Mouse (Mus musculus): Measurements from ENCODE around the gene Ceacam16. TPM values are rescaled to one million over a fixed set of nuclear protein-coding genes. Genes with fewer than 3 reads are reported as not detected.
A peak's percentile ranks its signal among the peaks of the same experiment; 100 is the strongest.

Gene Ceacam16
- polyA plus RNA-seq, 1 experiment, result 0.21 TPM

DNA sequence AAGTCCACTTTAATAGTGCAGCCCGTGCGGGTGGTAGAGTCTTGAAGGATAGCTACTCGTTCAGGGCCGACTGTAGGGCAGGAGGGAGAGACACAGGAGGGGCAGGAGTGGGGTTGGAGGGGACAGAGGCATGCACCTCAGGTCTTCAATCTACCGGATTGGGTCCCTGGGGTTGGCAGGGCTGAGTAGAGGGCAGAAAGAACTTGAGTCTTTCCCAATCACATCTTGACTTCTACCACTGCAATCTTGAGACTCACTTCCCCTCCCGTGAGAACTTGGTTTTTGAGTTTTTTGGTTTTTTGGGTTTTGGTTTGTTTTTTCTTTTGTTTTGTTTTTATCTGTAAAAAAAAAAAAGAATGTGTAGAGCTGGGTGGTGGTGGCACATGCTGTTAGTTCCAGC, 4.8 kb downstream of the Ceacam16 start:
- TF ChIP-seq POLR2A (IDR thresholded peaks at IDR 0.05; ENCODE audit: borderline replicate concordance, insufficient read depth, low read length) (no peak), CTCF (IDR thresholded peaks at IDR 0.05; ENCODE audit: borderline replicate concordance, insufficient read depth, low read depth, low read length) (no peak)
- DNase-seq, result no peak
- H3K4me1 ChIP-seq (ENCODE audit: control insufficient read depth, insufficient read depth, low read length), result no peaks in the 10 kb centered on the region
- H3K27ac ChIP-seq (ENCODE audit: insufficient read depth, low read length), result no peak overlapping the region
- no peaks in the 10 kb centered on the region for H3K27me3 ChIP-seq (ENCODE audit: control insufficient read depth, insufficient read depth, low read length)
- no peak overlapping the region for H3K4me3 ChIP-seq (replicated peaks; ENCODE audit: insufficient read depth, low read depth, low read length)
- WGBS, result 87% methylated on average over 6 of the region's 6 CpGs

DNA sequence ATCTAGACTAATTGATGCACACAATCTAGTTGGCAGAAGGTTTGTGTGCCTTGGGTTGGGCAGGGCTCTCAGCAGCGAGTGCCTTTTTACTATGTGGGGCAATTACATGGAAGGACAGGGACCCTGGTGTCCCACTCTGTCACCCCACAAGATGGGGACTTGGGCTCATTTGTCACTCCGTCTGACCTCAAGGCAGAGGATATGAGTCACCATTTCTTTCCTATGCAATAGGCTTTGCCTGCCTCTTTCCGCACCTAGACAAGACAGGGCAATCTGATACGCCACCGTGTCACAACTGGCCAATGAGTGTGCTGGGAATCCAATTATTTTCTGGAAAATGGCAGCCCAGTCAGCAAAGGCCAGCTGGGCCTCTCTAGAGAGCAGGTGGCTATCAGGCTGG, 5.4 kb downstream of the Ceacam16 start:
- no peak for DNase-seq
- Histone ChIP-seq H3K4me3 (replicated peaks; ENCODE audit: insufficient read depth, low read depth, low read length) (no peak overlapping the region), H3K27me3 (ENCODE audit: control insufficient read depth, insufficient read depth, low read length) (no peaks in the 10 kb centered on the region), H3K27ac (ENCODE audit: insufficient read depth, low read length) (no peak overlapping the region), H3K4me1 (ENCODE audit: control insufficient read depth, insufficient read depth, low read length) (no peaks in the 10 kb centered on the region)
- WGBS, result 80% methylated on average over 5 of the region's 5 CpGs
- TF ChIP-seq POLR2A (IDR thresholded peaks at IDR 0.05; ENCODE audit: borderline replicate concordance, insufficient read depth, low read length) (no peak), CTCF (IDR thresholded peaks at IDR 0.05; ENCODE audit: borderline replicate concordance, insufficient read depth, low read depth, low read length) (no peak)

DNA sequence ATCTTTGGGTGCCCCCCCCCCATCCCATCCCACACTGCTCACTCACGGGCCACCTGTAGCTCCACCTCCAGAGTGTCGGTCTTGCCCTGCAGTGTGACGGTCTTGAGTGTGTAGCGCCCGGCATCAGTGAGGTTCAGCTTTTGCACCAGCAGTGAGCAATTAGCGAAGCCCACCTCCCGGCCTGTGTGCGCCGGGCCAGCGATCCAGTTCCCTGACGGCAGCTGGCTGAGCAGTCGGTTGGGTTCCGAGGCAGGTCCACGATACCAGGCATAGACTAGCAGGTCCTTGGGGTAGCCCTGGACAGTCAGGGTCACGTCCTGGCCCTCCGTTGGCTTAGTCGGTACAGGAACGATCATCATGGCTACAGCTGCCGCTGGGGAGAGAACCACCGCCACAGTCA, 7.6 kb downstream of the Ceacam16 start:
- H3K27me3 ChIP-seq (ENCODE audit: control insufficient read depth, insufficient read depth, low read length), result no peaks in the 10 kb centered on the region
- no peak overlapping the region for H3K4me3 ChIP-seq (replicated peaks; ENCODE audit: insufficient read depth, low read depth, low read length)
- DNase-seq, result no peak
- no peak for TF ChIP-seq POLR2A (IDR thresholded peaks at IDR 0.05; ENCODE audit: borderline replicate concordance, insufficient read depth, low read length)
- no peak for TF ChIP-seq CTCF (IDR thresholded peaks at IDR 0.05; ENCODE audit: borderline replicate concordance, insufficient read depth, low read depth, low read length)
- WGBS, result 90% methylated on average over 20 of the region's 20 CpGs
- no peaks in the 10 kb centered on the region for H3K4me1 ChIP-seq (ENCODE audit: control insufficient read depth, insufficient read depth, low read length)
- no peak overlapping the region for H3K27ac ChIP-seq (ENCODE audit: insufficient read depth, low read length)

DNA sequence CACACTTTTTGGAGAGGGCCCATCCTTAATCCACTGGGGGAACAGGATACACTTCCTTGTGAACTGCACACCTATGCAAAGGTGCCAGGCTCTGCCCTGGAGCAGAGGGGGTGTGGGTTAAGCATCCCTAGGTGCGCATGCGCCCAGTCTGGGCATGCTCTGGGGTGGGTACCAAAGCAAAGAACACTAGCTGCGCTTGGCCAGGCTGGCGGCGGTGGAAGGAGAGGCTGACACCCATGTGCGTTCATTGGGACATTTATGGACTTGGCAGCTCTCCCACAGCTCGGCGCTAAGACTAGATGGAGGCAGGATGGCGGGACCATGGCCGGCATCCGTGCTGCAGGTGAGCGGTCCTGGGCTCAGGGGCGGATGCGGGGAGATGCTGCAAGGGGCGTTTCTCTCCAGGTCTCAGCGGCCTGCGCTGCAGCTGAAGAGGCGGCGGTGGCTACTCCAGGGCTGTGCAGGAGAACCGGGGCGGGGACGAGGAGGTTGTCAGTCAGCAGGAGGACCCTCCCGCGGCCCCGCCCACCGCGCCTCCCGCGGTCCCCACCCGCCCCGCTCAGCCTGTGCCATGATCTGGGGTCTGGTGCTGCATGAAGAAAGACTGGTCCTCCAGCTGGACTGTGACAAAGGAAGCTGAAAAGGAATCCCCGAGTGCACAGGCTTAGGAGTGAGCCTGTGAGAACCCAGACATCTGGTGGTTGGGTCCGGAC, 9.1 kb downstream of the Ceacam16 start, which contains the start of gene Gm19345:
Gene Gm19345, plus strand, starts transcription at position 146 of the 713 bp plus-strand sequence.
- TF ChIP-seq POLR2A (IDR thresholded peaks at IDR 0.05; ENCODE audit: borderline replicate concordance, insufficient read depth, low read length), result no peak
- no peak for TF ChIP-seq CTCF (IDR thresholded peaks at IDR 0.05; ENCODE audit: borderline replicate concordance, insufficient read depth, low read depth, low read length)
- WGBS, result 2% methylated on average over 33 of the region's 33 CpGs
- H3K4me3 ChIP-seq (replicated peaks; ENCODE audit: insufficient read depth, low read depth, low read length), result peak within 1 kb of the TSS; percentile 9
- peak in 1 of 2 experiments; percentile 20 for DNase-seq
- H3K27ac ChIP-seq (ENCODE audit: insufficient read depth, low read length), result no peak within 1 kb of the TSS
- no peaks in the 10 kb centered on the region for H3K4me1 ChIP-seq (ENCODE audit: control insufficient read depth, insufficient read depth, low read length)
- H3K27me3 ChIP-seq (ENCODE audit: control insufficient read depth, insufficient read depth, low read length), result no peaks in the 10 kb centered on the region

DNA sequence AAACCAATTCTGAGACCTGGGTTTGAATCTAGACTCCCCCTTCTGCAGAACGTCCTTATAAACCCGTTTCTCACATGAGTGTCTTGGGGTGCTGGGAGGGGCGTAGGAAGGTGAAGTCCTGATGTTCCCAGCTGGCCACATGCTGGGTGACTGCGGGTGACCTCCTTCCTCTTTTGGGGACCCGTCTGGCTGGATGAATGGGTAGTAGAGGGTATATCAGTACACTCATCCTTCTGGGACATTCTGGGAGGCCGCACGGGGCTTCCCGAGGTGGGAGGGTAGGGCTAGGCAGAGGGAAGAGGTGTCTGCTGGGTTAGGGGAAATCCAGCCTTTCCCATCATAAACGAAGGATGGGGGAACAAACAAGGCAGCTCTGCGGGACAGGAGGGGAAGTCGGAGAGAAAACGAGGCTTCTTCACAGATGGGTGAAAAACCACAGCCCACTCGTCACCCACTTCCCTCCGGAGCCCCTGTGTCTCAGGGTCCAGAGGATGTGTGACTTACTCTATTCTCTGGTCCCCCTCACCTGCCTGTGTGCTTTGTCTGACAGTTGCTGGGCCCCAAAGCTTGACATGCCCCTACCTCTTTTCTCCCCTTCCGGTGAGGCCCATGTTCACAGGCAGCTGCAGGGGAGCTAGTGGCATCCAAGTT, 16.5 kb downstream of the Ceacam16 start:
- no peak overlapping the region for H3K4me3 ChIP-seq (replicated peaks; ENCODE audit: insufficient read depth, low read depth, low read length)
- no peak for DNase-seq
- no peak overlapping the region for H3K27ac ChIP-seq (ENCODE audit: insufficient read depth, low read length)
- TF ChIP-seq CTCF (IDR thresholded peaks at IDR 0.05; ENCODE audit: borderline replicate concordance, insufficient read depth, low read depth, low read length) (no peak), POLR2A (IDR thresholded peaks at IDR 0.05; ENCODE audit: borderline replicate concordance, insufficient read depth, low read length) (no peak)
- 67% methylated on average over 15 of the region's 15 CpGs for WGBS
- no peaks in the 10 kb centered on the region for H3K27me3 ChIP-seq (ENCODE audit: control insufficient read depth, insufficient read depth, low read length)
- H3K4me1 ChIP-seq (ENCODE audit: control insufficient read depth, insufficient read depth, low read length), result no peaks in the 10 kb centered on the region

DNA sequence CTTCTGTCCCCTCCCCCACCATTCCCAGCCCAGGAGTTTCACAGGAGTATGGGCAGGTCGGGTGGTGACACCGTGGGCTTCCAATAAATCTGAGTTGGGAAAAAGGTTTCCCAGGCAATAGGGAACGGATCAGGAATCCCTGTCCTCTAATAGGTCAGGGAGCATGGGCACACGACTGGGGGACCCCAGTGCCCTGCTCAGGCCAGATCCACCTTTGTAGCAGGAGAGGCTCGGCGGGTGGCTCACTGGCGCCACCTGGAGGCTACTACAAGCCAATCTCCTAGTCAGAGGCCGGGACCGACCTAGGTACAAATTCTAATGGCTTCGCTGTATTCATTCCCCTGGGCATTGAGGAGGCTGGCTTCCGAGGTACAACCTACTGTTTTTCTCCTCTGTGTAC, 17.5 kb downstream of the Ceacam16 start:
- peak in 1 of 2 experiments; percentile 43 for DNase-seq
- no peak overlapping the region for H3K27ac ChIP-seq (ENCODE audit: insufficient read depth, low read length)
- H3K4me1 ChIP-seq (ENCODE audit: control insufficient read depth, insufficient read depth, low read length), result no peaks in the 10 kb centered on the region
- 4% methylated on average over 11 of the region's 11 CpGs for WGBS
- no peaks in the 10 kb centered on the region for H3K27me3 ChIP-seq (ENCODE audit: control insufficient read depth, insufficient read depth, low read length)
- no peak overlapping the region for H3K4me3 ChIP-seq (replicated peaks; ENCODE audit: insufficient read depth, low read depth, low read length)
- peak; percentile 60 for TF ChIP-seq CTCF (IDR thresholded peaks at IDR 0.05; ENCODE audit: borderline replicate concordance, insufficient read depth, low read depth, low read length)
- no peak for TF ChIP-seq POLR2A (IDR thresholded peaks at IDR 0.05; ENCODE audit: borderline replicate concordance, insufficient read depth, low read length)

DNA sequence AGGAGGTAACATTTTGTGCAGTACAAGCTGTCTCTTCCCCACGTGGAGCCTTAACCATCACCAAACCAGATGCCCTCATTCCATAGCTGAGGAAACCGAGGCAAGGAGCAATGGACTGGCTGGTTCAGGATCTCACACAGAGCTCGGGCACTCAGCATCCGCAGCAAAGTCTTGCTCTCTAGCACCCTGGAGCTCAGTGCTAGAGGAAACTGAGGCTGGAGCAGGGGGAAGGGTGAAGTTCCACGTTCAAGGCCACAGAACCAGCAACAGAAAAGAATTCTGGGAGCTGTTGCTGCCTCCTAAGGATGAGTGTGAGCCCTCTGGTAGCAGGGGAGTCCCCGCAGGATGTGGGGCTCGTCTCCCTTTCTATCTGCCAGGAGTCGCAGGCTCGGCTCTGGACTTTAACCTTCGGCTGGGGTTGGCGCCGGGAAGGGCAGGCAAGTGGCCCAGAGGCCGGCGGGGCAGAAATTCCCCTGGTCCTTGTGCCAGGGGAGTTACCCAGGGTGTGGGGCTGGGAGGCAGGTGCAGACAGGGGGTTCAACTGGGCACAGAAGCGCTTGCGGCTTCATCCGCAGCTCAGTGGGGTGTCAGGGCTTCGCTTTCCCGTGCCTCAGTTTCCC, 18.1 kb downstream of the Ceacam16 start:
- 28% methylated on average over 19 of the region's 19 CpGs for WGBS
- DNase-seq, result no peak
- H3K27ac ChIP-seq (ENCODE audit: insufficient read depth, low read length), result no peak overlapping the region
- H3K4me3 ChIP-seq (replicated peaks; ENCODE audit: insufficient read depth, low read depth, low read length), result no peak overlapping the region
- no peaks in the 10 kb centered on the region for H3K27me3 ChIP-seq (ENCODE audit: control insufficient read depth, insufficient read depth, low read length)
- no peaks in the 10 kb centered on the region for H3K4me1 ChIP-seq (ENCODE audit: control insufficient read depth, insufficient read depth, low read length)
- TF ChIP-seq CTCF (IDR thresholded peaks at IDR 0.05; ENCODE audit: borderline replicate concordance, insufficient read depth, low read depth, low read length), result no peak
- no peak for TF ChIP-seq POLR2A (IDR thresholded peaks at IDR 0.05; ENCODE audit: borderline replicate concordance, insufficient read depth, low read length)

Measured in cerebellum, adult 2 months (tissue).